Mouse (Mus musculus) embryonic fibroblast, embryonic 13.5 days (primary cell): Measurements from ENCODE around the gene Myzap.

Source experiments
- CTCF ChIP-seq: IDR thresholded peaks from 2 replicates; pipeline ENCODE4 v1.5.1; 2011; ENCODE audit warnings: mild to moderate bottlenecking, control low read depth, low read length, moderate library complexity, borderline replicate concordance; ENCODE audit not compliant: insufficient read depth
- POLR2A ChIP-seq: IDR thresholded peaks from 2 replicates; pipeline ENCODE4 v1.6.1; 2011; ENCODE audit warnings: low read depth, mild to moderate bottlenecking, control low read depth, low read length, moderate library complexity

DNA sequence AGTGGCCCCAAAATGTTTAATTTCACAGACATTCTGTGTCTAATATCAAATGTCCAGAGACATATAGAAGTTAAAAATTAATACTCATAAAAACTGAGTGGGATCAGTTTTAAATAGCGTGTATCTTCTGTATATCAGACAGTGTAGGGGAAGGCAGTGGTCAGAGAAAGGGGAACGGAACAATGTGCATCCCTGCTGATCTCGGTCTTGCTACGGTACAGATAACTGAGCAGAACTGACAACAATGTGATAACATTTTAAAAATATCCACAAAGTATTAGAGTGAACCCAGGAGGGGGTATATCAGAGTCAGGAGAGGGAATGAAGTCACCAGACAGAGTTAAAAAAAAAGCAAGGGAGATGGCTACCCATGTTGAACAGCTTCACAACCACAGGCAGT, 74.7 kb downstream of the Myzap start:
- no peak for TF ChIP-seq CTCF
- no peak for TF ChIP-seq POLR2A
